12 mouse cellular contexts compared by ENCODE assay signal in genomic region chr11:113435696-113436095, GRCm38 (mm10).
"Had no signal": no experiment of that assay in that cellular context is flagged by ENCODE, and none has a peak within 500 bp of the region (broad histone marks: within the 10 kb centered on the region; RNA-seq: fewer than 3 reads in every experiment).

No protein-coding gene starts in this region.

- H3K36me3 ChIP-seq: intestine, embryonic 15.5 days; kidney, embryonic 15.5 days; limb, embryonic 15.5 days; liver, embryonic 12.5 days; midbrain, embryonic 13.5 days; neural tube, embryonic 15.5 days had no signal

- H3K4me2 ChIP-seq: intestine, embryonic 15.5 days; kidney, embryonic 15.5 days; limb, embryonic 15.5 days; liver, embryonic 12.5 days; midbrain, embryonic 13.5 days; neural tube, embryonic 15.5 days had no signal

- ATAC-seq: intestine, embryonic 15.5 days; liver, embryonic 12.5 days; midbrain, embryonic 13.5 days had no signal

- H3K4me3 ChIP-seq: intestine, embryonic 15.5 days; kidney, embryonic 15.5 days; left cerebral cortex, adult 2 months; limb, embryonic 15.5 days; liver, embryonic 12.5 days; midbrain, embryonic 13.5 days; myocyte; neural tube, embryonic 15.5 days had no signal

- H3K4me1 ChIP-seq: intestine, embryonic 15.5 days; liver, embryonic 12.5 days had no signal

- H3K27me3 ChIP-seq: intestine, embryonic 15.5 days; kidney, embryonic 15.5 days; limb, embryonic 15.5 days; liver, embryonic 12.5 days; neural tube, embryonic 15.5 days had no signal

- H3K9me3 ChIP-seq: intestine, embryonic 15.5 days; kidney, embryonic 15.5 days; limb, embryonic 15.5 days; liver, embryonic 12.5 days; midbrain, embryonic 13.5 days; neural tube, embryonic 15.5 days had no signal

- H3K27ac ChIP-seq: intestine, embryonic 15.5 days; kidney, embryonic 15.5 days; left cerebral cortex, adult 2 months; limb, embryonic 15.5 days; liver, embryonic 12.5 days; midbrain, embryonic 13.5 days; neural tube, embryonic 15.5 days had no signal

- H3K9ac ChIP-seq: intestine, embryonic 15.5 days; kidney, embryonic 15.5 days; limb, embryonic 15.5 days; liver, embryonic 12.5 days; midbrain, embryonic 13.5 days; neural tube, embryonic 15.5 days had no signal

- DNase-seq: kidney, adult 18-20 months; kidney, postnatal 14 days; right cerebral cortex, postnatal 14 days; thymus, postnatal 36 days had no signal
